Mouse (Mus musculus) thymus, adult 2 months (tissue): ENCODE results near the gene Dysf. TPM values are rescaled to one million over a fixed set of nuclear protein-coding genes. Genes with fewer than 3 reads are reported as not detected.
"Not testable (repeated sequence)": the region's sequence is repeated elsewhere in the genome, so short reads cannot be mapped to it uniquely, and the experiment has no call there.

Experiments
- DNase-seq: peaks from one replicate; pipeline ENCODE4 v3.0.0; 2021
- H3K27ac ChIP-seq: fragments of 200-500 bp; 2 replicates; pipeline ENCODE4 v1.5.1; 2012; ENCODE audit warnings: low read length, control low read depth; ENCODE audit not compliant: control insufficient read depth, insufficient read depth
- H3K27me3 ChIP-seq: fragments of 200-500 bp; 2 replicates; pipeline ENCODE4 v1.6.1; 2012; ENCODE audit warnings: mild to moderate bottlenecking, low read length, moderate library complexity, mixed read lengths; ENCODE audit not compliant: control insufficient read depth, insufficient read depth
- H3K36me3 ChIP-seq: fragments of 200-500 bp; 2 replicates; pipeline ENCODE4 v1.6.1; 2012; ENCODE audit warnings: mild to moderate bottlenecking, low read length, moderate library complexity; ENCODE audit not compliant: control insufficient read depth, insufficient read depth
- H3K4me1 ChIP-seq: fragments of 200-500 bp; replicated peaks from 2 replicates; pipeline ENCODE4 v1.6.1; 2012; ENCODE audit warnings: low read length; ENCODE audit not compliant: control insufficient read depth, insufficient read depth
- H3K4me3 ChIP-seq: fragments of 200-500 bp; 2 replicates; pipeline ENCODE4 v1.5.1; 2012; ENCODE audit warnings: mild to moderate bottlenecking, low read length, control low read depth, moderate library complexity; ENCODE audit not compliant: control insufficient read depth, insufficient read depth
- CTCF ChIP-seq: fragments of 200-500 bp; IDR thresholded peaks from 2 replicates; pipeline ENCODE4 v1.5.1; 2012; ENCODE audit warnings: mild to moderate bottlenecking, control low read depth, low read length, moderate library complexity, borderline replicate concordance; ENCODE audit not compliant: control insufficient read depth, poor library complexity, insufficient read depth; ENCODE audit errors: extremely low read depth
- POLR2A ChIP-seq: fragments of 200-500 bp; IDR thresholded peaks from 2 replicates; pipeline ENCODE4 v1.6.1; 2012; ENCODE audit warnings: mild to moderate bottlenecking, low read length, control low read depth, moderate library complexity; ENCODE audit not compliant: control insufficient read depth, poor library complexity, insufficient read depth; ENCODE audit errors: extremely low read depth
- WGBS: fragments of 180-500 bp; shearing (Covaris S2); methylation state at CpG from one replicate; pipeline ENCODE4 v1.1.7; 2018; 5-methylcytosine and 5-hydroxymethylcytosine counted together
- polyA plus RNA-seq: library from polyadenylated mRNA; depleted of rRNA; stranded (reverse); fragments of >200 nt; gene quantifications from 2 replicates; pipeline ENCODE4 v1.2.3, GENCODE M21; 2012

Gene Dysf
- polyA plus RNA-seq, 1 experiment: 6.2 TPM

DNA sequence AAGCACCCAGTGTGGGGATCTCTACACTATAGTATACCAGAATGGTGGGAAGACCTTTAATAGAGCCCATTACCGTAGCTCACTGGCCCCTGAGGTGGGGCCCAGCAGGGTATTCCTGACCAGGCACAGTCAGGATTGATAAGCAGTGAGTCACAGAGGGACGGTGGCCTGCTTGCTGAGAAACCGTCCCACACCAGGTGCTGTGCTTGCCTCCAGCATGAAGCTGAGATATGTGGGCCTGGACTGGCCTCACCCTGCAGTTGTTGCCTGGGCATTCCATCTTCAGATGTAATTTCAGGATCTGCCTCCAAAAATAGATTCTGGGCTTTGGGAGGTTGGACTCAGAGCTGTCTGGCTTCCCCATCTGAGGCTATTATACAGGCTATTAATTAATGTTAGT, 13.6 kb downstream of the Dysf start:
- no peak for TF ChIP-seq POLR2A
- TF ChIP-seq CTCF: no peak
- no peaks in the 10 kb centered on the region for H3K4me1 ChIP-seq
- no peak overlapping the region for H3K27ac ChIP-seq
- peaks cover 7% of the 10 kb centered on the region; the same call in 1 of the 2 replicates for H3K27me3 ChIP-seq
- WGBS: 97% methylated on average over 3 of the region's 3 CpGs
- H3K4me3 ChIP-seq: no peak overlapping the region
- DNase-seq: no peak
- H3K36me3 ChIP-seq: no peaks in the 10 kb centered on the region

DNA sequence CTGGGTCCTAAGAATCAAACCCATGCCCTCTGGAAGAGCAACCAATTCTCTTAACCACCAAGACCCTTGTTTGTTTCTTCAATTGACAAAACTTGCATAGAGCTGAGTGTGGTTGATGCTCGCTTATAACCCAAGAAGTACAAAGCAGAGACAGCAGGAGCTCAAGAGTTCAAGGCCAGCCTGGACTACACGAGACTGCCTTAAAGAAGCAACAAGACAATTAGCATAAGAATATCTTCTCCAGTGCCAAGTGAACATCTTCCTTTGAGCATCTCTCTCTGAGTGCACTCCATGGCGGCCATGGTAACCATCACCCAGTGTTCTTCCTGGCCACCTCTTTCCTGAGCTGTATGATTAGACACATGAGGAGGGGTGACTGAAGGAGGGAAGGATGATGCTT, 17.2 kb downstream of the Dysf start:
- 94% methylated on average over 3 of the region's 3 CpGs for WGBS

GRCm38 (mm10) chr6:84028791-84029190, 20.4 kb downstream of the Dysf start:
- no peaks in the 10 kb centered on the region for H3K4me1 ChIP-seq
- TF ChIP-seq CTCF: no peak
- TF ChIP-seq POLR2A: no peak
- no peaks in the 10 kb centered on the region for H3K27me3 ChIP-seq
- DNase-seq: no peak
- H3K36me3 ChIP-seq: no peaks in the 10 kb centered on the region
- no peak overlapping the region for H3K27ac ChIP-seq
- no peak overlapping the region for H3K4me3 ChIP-seq

More for the DNA sequence above, 17.2 kb downstream of the Dysf start:
- Histone ChIP-seq H3K27ac (no peak overlapping the region), H3K36me3 (no peaks in the 10 kb centered on the region), H3K4me3 (no peak overlapping the region), H3K27me3 (no peaks in the 10 kb centered on the region), H3K4me1 (no peaks in the 10 kb centered on the region)
- no peak for TF ChIP-seq CTCF
- TF ChIP-seq POLR2A: no peak
- DNase-seq: no peak

DNA sequence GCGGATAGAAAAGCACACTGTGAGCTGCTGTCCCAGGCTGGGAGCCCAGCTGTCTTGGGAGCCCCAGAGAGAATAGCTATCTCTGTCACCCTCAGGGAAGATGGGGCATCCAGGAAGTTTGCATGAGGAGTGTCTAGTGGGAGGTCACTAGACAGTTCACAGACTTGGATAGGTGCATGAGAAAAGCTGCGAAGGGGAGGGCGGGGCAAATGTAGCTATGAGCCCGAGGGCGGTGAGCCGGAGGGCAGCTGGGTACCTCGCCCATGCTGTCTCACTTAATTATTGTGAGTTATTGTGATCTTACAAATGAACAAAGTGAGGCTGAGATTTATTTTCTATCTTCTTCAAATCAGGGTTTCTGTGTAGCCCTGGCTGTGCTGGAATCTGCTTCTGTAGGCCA, 21.4 kb downstream of the Dysf start:
- no peak for TF ChIP-seq CTCF
- TF ChIP-seq POLR2A: no peak
- Histone ChIP-seq H3K4me1 (no peaks in the 10 kb centered on the region), H3K27me3 (no peaks in the 10 kb centered on the region), H3K36me3 (no peaks in the 10 kb centered on the region), H3K4me3 (no peak overlapping the region), H3K27ac (no peak overlapping the region)
- 93% methylated on average over 7 of the region's 7 CpGs for WGBS
- DNase-seq: no peak

DNA sequence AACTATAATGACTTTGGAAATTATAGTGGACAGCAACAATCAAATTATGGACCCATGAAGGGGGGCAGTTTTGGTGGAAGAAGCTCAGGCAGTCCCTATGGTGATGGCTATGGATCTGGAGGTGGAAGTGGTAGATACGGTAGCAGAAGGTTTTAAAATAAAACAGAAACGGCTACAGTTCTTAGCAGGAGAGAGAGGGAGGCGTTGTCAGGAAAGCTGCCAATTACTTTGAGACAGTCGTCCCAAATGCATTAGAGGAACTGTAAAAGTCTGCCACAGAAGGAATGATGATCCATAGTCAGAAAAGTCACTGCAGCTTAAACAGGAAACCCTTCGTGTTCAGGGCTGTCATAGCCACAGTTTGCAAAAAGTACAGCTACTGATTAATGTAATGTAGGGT, 24.1 kb downstream of the Dysf start:
- not testable (repeated sequence) for H3K27me3 ChIP-seq, H3K27ac ChIP-seq, H3K4me1 ChIP-seq, H3K4me3 ChIP-seq, DNase-seq, H3K36me3 ChIP-seq
- WGBS: 37% methylated on average over 5 of the region's 5 CpGs

DNA sequence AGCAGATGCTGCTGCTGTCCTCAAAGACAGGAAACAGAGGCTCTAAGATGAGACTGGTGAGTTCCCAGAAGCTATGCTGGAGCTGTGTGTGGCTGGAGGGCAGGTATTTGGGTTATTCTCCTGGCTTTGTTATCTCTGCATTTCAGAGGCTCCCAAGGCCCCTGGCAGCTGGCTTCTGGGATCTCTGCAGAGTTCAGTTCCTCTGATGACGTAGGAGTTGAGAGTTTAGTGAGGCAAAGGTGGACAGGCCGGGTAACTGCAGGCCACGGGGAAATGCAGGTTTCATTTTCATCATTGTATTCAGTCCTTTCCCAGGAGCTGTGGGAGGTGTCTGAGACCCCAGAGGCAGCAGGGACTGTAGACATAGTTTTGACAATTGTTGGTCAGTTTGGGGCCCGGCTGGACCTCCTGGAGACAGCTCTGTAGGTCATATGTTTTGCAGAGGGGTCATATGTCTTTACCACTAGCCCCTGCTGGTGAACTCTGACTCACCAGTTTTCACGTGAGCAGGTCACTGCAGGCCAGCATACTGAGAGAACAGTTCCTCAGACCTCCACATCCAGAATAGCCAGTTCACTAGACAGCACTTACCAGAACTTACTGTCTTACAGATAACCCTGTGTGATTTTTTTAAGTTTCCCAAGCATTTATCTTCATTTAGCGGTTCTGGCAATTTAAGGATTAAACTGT, 35.0 kb downstream of the Dysf start:
- 80% methylated on average over 6 of the region's 6 CpGs for WGBS

GRCm38 (mm10) chr6:84044679-84045078, 36.3 kb downstream of the Dysf start:
- no peaks in the 10 kb centered on the region for H3K4me1 ChIP-seq
- H3K4me3 ChIP-seq: no peak overlapping the region
- TF ChIP-seq POLR2A (no peak), CTCF (no peak)
- WGBS: 93% methylated on average over 3 of the region's 3 CpGs
- no peak for DNase-seq
- H3K36me3 ChIP-seq: no peaks in the 10 kb centered on the region
- H3K27me3 ChIP-seq: no peaks in the 10 kb centered on the region
- H3K27ac ChIP-seq: no peak overlapping the region

More for the DNA sequence above, 35.0 kb downstream of the Dysf start:
- TF ChIP-seq CTCF (no peak), POLR2A (no peak)
- DNase-seq: no peak
- Histone ChIP-seq H3K4me1 (no peaks in the 10 kb centered on the region), H3K27me3 (no peaks in the 10 kb centered on the region), H3K4me3 (no peak overlapping the region), H3K27ac (no peak overlapping the region), H3K36me3 (no peaks in the 10 kb centered on the region)
